Mouse (Mus musculus): ENCODE data around the gene Arfgap2. TPM values are rescaled to one million over a fixed set of nuclear protein-coding genes. Genes with fewer than 3 reads are reported as not detected.
A peak's percentile ranks its signal among the peaks of the same experiment; 100 is the strongest.
"Not testable (repeated sequence)": the region's sequence is repeated elsewhere in the genome, so short reads cannot be mapped to it uniquely, and the experiment has no call there.

Gene Arfgap2
- polyA plus RNA-seq (2015; fragmentation: Nextera tagmentation; extraction: Ambion mirVana) = 54.8 and 69.1 TPM in 2 replicates

- peaks cover 66% of the 10 kb centered on the region for H3K36me3 ChIP-seq
- H3K9ac ChIP-seq = peak within 1 kb of the TSS; percentile 90
- H3K27me3 ChIP-seq = no peaks in the 10 kb centered on the region
- peak; percentile 98 for ATAC-seq (replicated peaks; ENCODE audit: insufficient number of reproducible peaks, insufficient read depth, low FRiP score, low read depth)
- H3K9me3 ChIP-seq (replicated peaks) = no peaks in the 10 kb centered on the region
- peak within 1 kb of the TSS; percentile 77 for H3K4me2 ChIP-seq
- peaks cover 22% of the 10 kb centered on the region for H3K4me1 ChIP-seq (replicated peaks)
- H3K4me3 ChIP-seq = peak within 1 kb of the TSS; percentile 87
- 1% methylated on average over 72 of the region's 72 CpGs for WGBS
- H3K27ac ChIP-seq = peak within 1 kb of the TSS; percentile 94
Observed at GRCm38 (mm10) chr2:91264711-91265681, at the start of gene Arfgap2. Arfgap2 (plus strand) TSS chr2:91264974.

GRCm38 (mm10) chr2:91217032-91217431 is 47.7 kb upstream of the Arfgap2 start:
- no peak overlapping the region for H3K4me2 ChIP-seq
- H3K9ac ChIP-seq = no peak overlapping the region
- H3K36me3 ChIP-seq = peaks cover 21% of the 10 kb centered on the region; the same call in 1 of the 2 replicates
- H3K27ac ChIP-seq = no peak overlapping the region
- WGBS = 55% methylated on average over 4 of the region's 4 CpGs
- no peaks in the 10 kb centered on the region for H3K27me3 ChIP-seq
- no peak for ATAC-seq (replicated peaks; ENCODE audit: insufficient number of reproducible peaks, insufficient read depth, low FRiP score, low read depth)
- no peaks in the 10 kb centered on the region for H3K9me3 ChIP-seq (replicated peaks)
- no peaks in the 10 kb centered on the region for H3K4me1 ChIP-seq (replicated peaks)
- H3K4me3 ChIP-seq = no peak overlapping the region

- Histone ChIP-seq H3K36me3 (no peaks in the 10 kb centered on the region; the same call in 1 of the 2 replicates), H3K4me3 (no peak overlapping the region), H3K4me2 (no peak overlapping the region), H3K4me1 (replicated peaks) (no peaks in the 10 kb centered on the region), H3K27ac (no peak overlapping the region), H3K9me3 (replicated peaks) (no peaks in the 10 kb centered on the region), H3K9ac (no peak overlapping the region), H3K27me3 (no peaks in the 10 kb centered on the region)
- ATAC-seq (replicated peaks; ENCODE audit: insufficient number of reproducible peaks, insufficient read depth, low FRiP score, low read depth) = no peak
- 92% methylated on average over 3 of the region's 3 CpGs for WGBS
Observed at GRCm38 (mm10) chr2:91220501-91220900, 44.3 kb upstream of the Arfgap2 start.

GRCm38 (mm10) chr2:91223614-91224013 is 41.2 kb upstream of the Arfgap2 start:
- ATAC-seq (replicated peaks; ENCODE audit: insufficient number of reproducible peaks, insufficient read depth, low FRiP score, low read depth) = no peak
- no peak overlapping the region for H3K4me2 ChIP-seq
- H3K9me3 ChIP-seq (replicated peaks) = no peaks in the 10 kb centered on the region
- 78% methylated on average over 2 of the region's 2 CpGs for whole genome bisulfite sequencing
- no peaks in the 10 kb centered on the region for H3K27me3 ChIP-seq
- H3K4me1 ChIP-seq (replicated peaks) = no peaks in the 10 kb centered on the region
- no peak overlapping the region for H3K9ac ChIP-seq
- H3K27ac ChIP-seq = no peak overlapping the region
- H3K36me3 ChIP-seq = no peaks in the 10 kb centered on the region
- no peak overlapping the region for H3K4me3 ChIP-seq

- H3K4me3 ChIP-seq = no peak overlapping the region
- H3K9ac ChIP-seq = no peak overlapping the region
- no peaks in the 10 kb centered on the region for H3K36me3 ChIP-seq
- no peak overlapping the region for H3K4me2 ChIP-seq
- H3K9me3 ChIP-seq (replicated peaks) = no peaks in the 10 kb centered on the region
- no peaks in the 10 kb centered on the region for H3K4me1 ChIP-seq (replicated peaks)
- no peak overlapping the region for H3K27ac ChIP-seq
- no peaks in the 10 kb centered on the region for H3K27me3 ChIP-seq
- ATAC-seq (replicated peaks; ENCODE audit: insufficient number of reproducible peaks, insufficient read depth, low FRiP score, low read depth) = no peak
- 80% methylated on average over 2 of the region's 2 CpGs for WGBS
Observed at GRCm38 (mm10) chr2:91229735-91230134, 35.0 kb upstream of the Arfgap2 start.

GRCm38 (mm10) chr2:91236601-91237510 is 27.9 kb upstream of the Arfgap2 start, which contains the start of gene Ddb2:
Ddb2 (minus strand) TSS chr2:91236982.
- Histone ChIP-seq H3K36me3 (no peaks in the 10 kb centered on the region), H3K27ac (peak within 1 kb of the TSS; percentile 93), H3K9me3 (replicated peaks) (no peaks in the 10 kb centered on the region), H3K9ac (peak within 1 kb of the TSS; percentile 65), H3K4me2 (peak within 1 kb of the TSS; percentile 79), H3K27me3 (no peaks in the 10 kb centered on the region), H3K4me3 (peak within 1 kb of the TSS; percentile 59), H3K4me1 (replicated peaks) (0 out of 2 replicates have a peak, but pooled peaks cover 2% of the 10 kb centered on the region)
- WGBS = under 1% methylated on average over 48 of the region's 48 CpGs
- ATAC-seq (replicated peaks; ENCODE audit: insufficient number of reproducible peaks, insufficient read depth, low FRiP score, low read depth) = peak; percentile 100

- H3K4me2 ChIP-seq = peak overlapping the region; percentile 79
- H3K4me1 ChIP-seq (replicated peaks); H3K36me3 ChIP-seq; H3K9me3 ChIP-seq (replicated peaks); H3K27me3 ChIP-seq: not testable (repeated sequence)
- WGBS = 12% methylated on average over 4 of the region's 4 CpGs
- peak overlapping the region; percentile 93 for H3K27ac ChIP-seq
- H3K4me3 ChIP-seq = peak overlapping the region; percentile 59
- peak overlapping the region; percentile 65; the same call in 1 of the 2 replicates for H3K9ac ChIP-seq
- ATAC-seq (replicated peaks; ENCODE audit: insufficient number of reproducible peaks, insufficient read depth, low FRiP score, low read depth) = 0 out of 2 replicates have a peak, but pooled peaks have one; percentile 3
Observed at GRCm38 (mm10) chr2:91237511-91238080, 27.2 kb upstream of the Arfgap2 start.

GRCm38 (mm10) chr2:91242547-91242946 is 22.2 kb upstream of the Arfgap2 start:
- H3K36me3 ChIP-seq = no peaks in the 10 kb centered on the region
- 65% methylated on average over 5 of the region's 5 CpGs for WGBS
- ATAC-seq (replicated peaks; ENCODE audit: insufficient number of reproducible peaks, insufficient read depth, low FRiP score, low read depth) = no peak

GRCm38 (mm10) chr2:91243416-91243815 is 21.4 kb upstream of the Arfgap2 start:
- no peaks in the 10 kb centered on the region for H3K4me1 ChIP-seq (replicated peaks)
- H3K4me3 ChIP-seq = no peak overlapping the region
- no peak overlapping the region for H3K27ac ChIP-seq
- H3K4me2 ChIP-seq = no peak overlapping the region
- no peaks in the 10 kb centered on the region for H3K36me3 ChIP-seq
- no peaks in the 10 kb centered on the region for H3K9me3 ChIP-seq (replicated peaks)
- H3K27me3 ChIP-seq = no peaks in the 10 kb centered on the region
- ATAC-seq (replicated peaks; ENCODE audit: insufficient number of reproducible peaks, insufficient read depth, low FRiP score, low read depth) = no peak
- no peak overlapping the region for H3K9ac ChIP-seq
- WGBS = 64% methylated on average over 3 of the region's 3 CpGs

More at GRCm38 (mm10) chr2:91242547-91242946, 22.2 kb upstream of the Arfgap2 start:
- Histone ChIP-seq H3K4me2 (no peak overlapping the region), H3K9ac (no peak overlapping the region), H3K4me1 (replicated peaks) (0 out of 2 replicates have a peak, but pooled peaks cover 2% of the 10 kb centered on the region), H3K4me3 (no peak overlapping the region), H3K27me3 (no peaks in the 10 kb centered on the region), H3K9me3 (replicated peaks) (no peaks in the 10 kb centered on the region), H3K27ac (no peak overlapping the region)

GRCm38 (mm10) chr2:91244557-91245228 is 20.1 kb upstream of the Arfgap2 start:
- no peak for ATAC-seq (replicated peaks; ENCODE audit: insufficient number of reproducible peaks, insufficient read depth, low FRiP score, low read depth)
- WGBS = 72% methylated on average over 5 of the region's 5 CpGs
- Histone ChIP-seq H3K4me2 (no peak overlapping the region), H3K9ac (no peak overlapping the region), H3K4me1 (replicated peaks) (no peaks in the 10 kb centered on the region), H3K36me3 (no peaks in the 10 kb centered on the region), H3K27ac (no peak overlapping the region), H3K4me3 (no peak overlapping the region), H3K27me3 (no peaks in the 10 kb centered on the region), H3K9me3 (replicated peaks) (no peaks in the 10 kb centered on the region)

Data from heart, embryonic 15.5 days (tissue).